Mouse (Mus musculus): ENCODE results near the gene Grap.

DNA sequence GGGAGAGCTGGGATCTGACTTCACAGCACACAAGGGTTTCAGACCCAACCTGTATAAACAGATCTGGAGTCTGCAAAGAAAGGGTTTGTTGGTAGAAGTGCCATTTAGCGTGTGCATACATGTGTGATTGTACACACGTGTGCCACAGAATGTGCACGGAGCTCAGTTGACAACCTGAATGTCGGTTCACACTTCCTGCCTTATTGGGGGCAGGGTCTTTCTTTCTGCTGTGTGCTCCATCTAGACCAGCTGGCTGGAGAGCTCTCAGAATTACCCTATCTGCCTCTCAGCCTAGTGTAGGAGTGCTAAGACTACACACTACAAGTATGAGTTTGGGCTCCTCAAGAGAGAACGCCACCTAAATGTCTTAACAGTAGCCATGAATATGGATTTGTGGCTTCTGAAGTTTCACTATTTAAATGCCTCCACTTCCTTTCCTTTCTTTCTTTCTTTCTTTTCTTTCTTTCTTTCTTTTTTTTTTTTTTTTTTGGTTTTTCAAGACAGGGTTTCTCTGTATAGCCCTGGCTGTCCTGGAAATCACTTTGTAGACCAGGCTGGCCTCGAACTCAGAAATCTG, 13.4 kb upstream of the Grap start:
- no peak for TF ChIP-seq EP300 (optimal IDR thresholded peaks at IDR 0.05)
- TF ChIP-seq CTCF (IDR thresholded peaks at IDR 0.05; ENCODE audit: low read depth), result no peak
